Mouse (Mus musculus) left cerebral cortex, postnatal 10 days (tissue): ENCODE data around the gene Ldhc. TPM values are rescaled to one million over a fixed set of nuclear protein-coding genes. Genes with fewer than 3 reads are reported as not detected.
"Not testable (repeated sequence)": the region's sequence is repeated elsewhere in the genome, so short reads cannot be mapped to it uniquely, and the experiment has no call there.

ENCODE experiments used
- DNase-seq, 2 experiments: peaks; one replicate each; pipeline ENCODE4 v3.0.0; 2021 to 2022; ENCODE audit warnings: low spot score in 2 of 2, mixed read lengths in 1 of 2; ENCODE audit errors: extremely low spot score in 1 of 2
- intact Hi-C: fragments of 180-260 bp; cut with DNase I; formaldehyde crosslinking; loops from one replicate; pipeline ENCODE4 v1.15.1; 2025
- total RNA-seq, 2 experiments: library from RNA; stranded (reverse); gene quantifications; 2 replicates each; pipeline ENCODE4 v1.2.3; 2021

The Ldhc gene
- total RNA-seq, 2 experiments from 2014 or later: not detected

GRCm38 (mm10) chr7:46881941-46882340 lies 20.9 kb downstream of the Ldhc start:
- intact Hi-C loops, DNase-seq: not testable (repeated sequence)

DNA sequence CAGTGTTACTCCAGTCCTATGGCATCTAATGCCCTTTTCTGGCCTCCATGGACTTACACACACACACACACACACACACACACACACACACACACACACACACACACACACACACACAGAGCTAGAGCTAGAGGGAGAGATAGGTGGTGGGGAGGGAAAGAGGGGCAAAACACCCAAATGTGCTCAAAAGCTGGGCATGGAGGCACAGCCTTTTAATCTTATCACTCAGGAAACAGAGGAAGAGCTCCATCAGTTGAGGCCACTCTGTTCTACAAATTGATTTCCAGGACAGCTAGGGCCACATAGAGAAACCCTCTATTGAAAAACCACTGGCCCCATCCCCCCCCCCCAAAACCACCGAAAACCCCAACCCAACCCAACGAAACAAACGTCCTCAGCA lies 22.3 kb downstream of the Ldhc start:
- no peak for DNase-seq
- intact Hi-C loops: no loop called here

- DNase-seq: no peak
- intact Hi-C loops: no loop called here
These were observed 34.5 kb downstream of the Ldhc start for GRCm38 (mm10) chr7:46895511-46895910.

DNA sequence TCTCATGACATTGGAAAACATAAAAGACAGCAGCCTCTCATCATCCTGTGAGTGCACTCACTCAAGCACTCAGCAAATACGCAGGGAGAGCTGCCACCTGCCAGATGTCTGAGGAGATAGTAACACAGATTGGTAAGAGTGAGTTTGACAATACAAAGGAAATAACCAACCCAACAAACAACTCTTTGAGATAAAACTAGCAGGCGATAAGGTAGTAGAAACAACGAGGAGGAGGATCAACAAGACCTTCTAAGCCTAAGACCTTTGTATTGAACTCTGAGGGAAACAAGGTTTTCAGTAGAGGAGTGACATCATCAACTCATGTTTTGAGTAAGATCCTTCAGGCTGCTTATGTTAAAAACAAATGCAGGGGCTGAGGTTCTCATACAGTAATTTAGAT lies 38.3 kb downstream of the Ldhc start:
- no peak for DNase-seq
- intact Hi-C loops: no loop called here

DNA sequence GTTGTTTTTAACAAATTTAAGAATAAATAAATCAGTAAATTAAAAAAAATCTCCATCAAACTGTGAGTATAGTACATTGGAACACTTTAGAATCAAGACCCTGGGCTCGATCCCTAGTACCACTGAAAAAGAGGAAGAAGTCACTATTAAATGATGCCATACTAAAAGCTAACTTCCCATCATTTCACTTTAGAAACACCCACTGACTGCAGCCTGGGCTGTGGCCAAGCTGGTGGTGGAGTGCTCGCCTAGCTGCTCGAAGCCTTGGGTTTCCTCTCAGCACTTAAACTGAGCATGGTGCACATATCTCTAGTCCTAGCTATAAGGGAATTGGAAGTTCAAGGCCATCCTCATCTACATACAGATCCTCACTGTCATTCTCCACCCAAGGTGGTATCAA lies 50.2 kb downstream of the Ldhc start:
- DNase-seq: no peak
- intact Hi-C loops: no loop called here

DNA sequence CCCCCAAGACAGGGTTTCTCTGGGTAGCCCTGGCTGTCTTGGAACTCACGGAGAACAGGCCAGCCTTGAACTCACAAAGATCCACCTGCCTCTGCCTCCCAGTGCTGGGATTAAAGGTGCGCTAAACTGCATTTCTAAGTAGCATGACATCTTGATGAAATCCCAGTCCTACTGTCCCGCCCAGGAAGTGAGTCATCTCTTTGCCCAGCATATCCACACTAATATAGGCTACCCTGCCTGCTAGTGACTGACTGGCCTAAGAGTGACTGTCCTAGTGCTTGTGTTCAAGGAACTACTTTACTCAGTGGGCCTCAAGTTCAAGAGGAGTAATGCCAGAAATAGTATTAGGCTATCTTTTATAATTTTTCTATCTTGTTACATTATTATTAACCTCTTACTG lies 55.4 kb downstream of the Ldhc start:
- no peak for DNase-seq
- intact Hi-C loops: no loop called here

DNA sequence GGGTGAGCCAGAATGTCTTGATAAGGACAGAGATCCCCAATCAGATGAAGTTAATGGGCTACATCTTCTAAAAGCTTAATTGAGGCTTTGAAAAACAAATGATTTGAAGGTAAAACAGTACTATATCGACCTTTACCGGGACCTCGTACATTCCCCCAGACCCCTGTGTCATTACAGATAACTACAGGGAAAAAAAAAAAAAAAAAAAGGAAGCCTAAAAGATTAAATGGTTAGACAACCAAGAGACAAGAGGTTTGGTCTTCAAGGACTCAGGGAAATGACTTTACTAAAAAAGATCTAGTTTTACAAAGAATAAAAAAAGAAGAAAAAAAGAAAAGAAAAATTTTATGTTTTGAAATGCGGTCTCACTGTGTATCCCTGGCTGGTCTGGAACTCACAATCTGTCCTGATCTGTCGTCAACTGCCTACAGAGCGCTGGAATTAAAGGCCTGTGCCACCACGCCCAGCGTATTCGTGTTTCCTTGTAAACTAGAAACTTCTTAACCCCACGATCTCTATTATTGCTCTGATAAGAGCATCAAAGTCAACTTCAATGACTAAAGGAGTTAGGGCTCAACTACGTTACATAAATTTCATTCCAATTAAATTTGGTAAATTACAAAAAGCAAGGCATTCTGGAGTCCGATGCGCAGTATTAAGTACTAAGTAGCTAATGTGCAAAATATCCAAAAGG lies 57.8 kb downstream of the Ldhc start:
- DNase-seq: no peak
- intact Hi-C loops: no loop called here

- intact Hi-C loops: no loop called here
- DNase-seq: peak; percentile 88 to 95
These were observed 58.7 kb downstream of the Ldhc start, which contains the start of gene Tsg101 for GRCm38 (mm10) chr7:46919551-46920176. Tsg101 (minus strand) TSS chr7:46919969.

GRCm38 (mm10) chr7:46922075-46922474 lies 61.1 kb downstream of the Ldhc start:
- no peak for DNase-seq
- intact Hi-C loops: no loop called here

Other genes with a start within 250 kb of the Ldhc start
- 10 to 100 TPM; 57.3 to 61.3 TPM for gene Sergef, start 221.4 kb upstream of the Ldhc start, total RNA-seq
- under 1 TPM; 0.45 to 0.69 TPM for gene Tph1, start 188.7 kb upstream of the Ldhc start, total RNA-seq
- 1 to 10 TPM; 9.3 to 9.5 TPM for gene Saal1, start 150.5 kb upstream of the Ldhc start, total RNA-seq
- gene Saa3, start 145.5 kb upstream of the Ldhc start, total RNA-seq: not detected
- gene Saa4, start 128.6 kb upstream of the Ldhc start, total RNA-seq: not detected
- gene Saa1, start 118.2 kb upstream of the Ldhc start, total RNA-seq: not detected
- not detected for gene Saa2, start 109.4 kb upstream of the Ldhc start, total RNA-seq
- gene Hps5, start 65.1 kb upstream of the Ldhc start, total RNA-seq: 10 to 100 TPM; 13.8 to 14.7 TPM
- 10 to 100 TPM; 38.4 to 40.8 TPM for gene Gtf2h1, start 65.1 kb upstream of the Ldhc start, total RNA-seq
- gene Ldha, start 19.7 kb upstream of the Ldhc start, total RNA-seq: 100 to 1,000 TPM; 495 to 502 TPM
- gene Tsg101, start 58.8 kb downstream of the Ldhc start, total RNA-seq: 10 to 100 TPM; 91.5 to 94.0 TPM
- gene Uevld, start 97.3 kb downstream of the Ldhc start, total RNA-seq: 10 to 100 TPM; 10.8 to 11.7 TPM
- not detected for gene Gm9999, start 122.4 kb downstream of the Ldhc start, total RNA-seq
- gene Spty2d1, start 147.2 kb downstream of the Ldhc start, total RNA-seq: 1 to 10 TPM; 8.9 to 9.5 TPM
- gene Tmem86a, start 189.4 kb downstream of the Ldhc start, total RNA-seq: 10 to 100 TPM; 14.4 to 16.8 TPM